Comparison of ENCODE assay signal across 8 mouse cellular contexts in genomic region chr7:101323141-101323594, GRCm38 (mm10). TPM values are rescaled to one million over a fixed set of nuclear protein-coding genes. Genes with fewer than 3 reads are reported as not detected.
DNase-seq lines count a peak whose midpoint lies in the region; ATAC-seq lines count a peak whose summit lies in the region.
"Had no signal": no experiment of that assay in that cellular context is flagged by ENCODE, and none has a peak within 500 bp of the region (broad histone marks: within the 10 kb centered on the region; RNA-seq: fewer than 3 reads in every experiment).

No protein-coding gene starts in this region.

- no peaks in the 10 kb centered on the region for H3K36me3 ChIP-seq in lung, embryonic 16.5 days (ENCODE audit: control insufficient read depth, insufficient read depth, low read length)
- H3K36me3 ChIP-seq in embryonic facial prominence, embryonic 14.5 days (ENCODE audit: control insufficient read depth, insufficient read depth, low read length), result 0 out of 2 replicates have a peak, but pooled peaks cover 4% of the 10 kb centered on the region
- no peaks in the 10 kb centered on the region for H3K36me3 ChIP-seq in kidney, embryonic 16.5 days (ENCODE audit: insufficient read depth, low read length)
- no peaks in the 10 kb centered on the region for H3K36me3 ChIP-seq in stomach, embryonic 14.5 days (ENCODE audit: control insufficient read depth, insufficient read depth, low read length)

- peaks cover 26% of the 10 kb centered on the region for H3K4me1 ChIP-seq in lung, embryonic 16.5 days (replicated peaks; ENCODE audit: control insufficient read depth, insufficient read depth, low read length)
- no peaks in the 10 kb centered on the region for H3K4me1 ChIP-seq in embryonic facial prominence, embryonic 14.5 days (ENCODE audit: control insufficient read depth, insufficient read depth, low read length)
- peaks cover 39% of the 10 kb centered on the region for H3K4me1 ChIP-seq in kidney, embryonic 16.5 days (ENCODE audit: insufficient read depth, low read length)
- peaks cover 10% of the 10 kb centered on the region; the same call in 1 of the 2 replicates for H3K4me1 ChIP-seq in stomach, embryonic 14.5 days (ENCODE audit: control insufficient read depth, insufficient read depth, low read length)

- H3K27me3 ChIP-seq in lung, embryonic 16.5 days (ENCODE audit: control insufficient read depth, insufficient read depth, low read depth, low read length), result no peaks in the 10 kb centered on the region; the same call in 1 of the 2 replicates
- peaks cover 11% of the 10 kb centered on the region; the same call in 1 of the 2 replicates for H3K27me3 ChIP-seq in embryonic facial prominence, embryonic 14.5 days (replicated peaks; ENCODE audit: control insufficient read depth, insufficient read depth, low read length)
- H3K27me3 ChIP-seq in kidney, embryonic 16.5 days (ENCODE audit: insufficient read depth, low read length), result no peaks in the 10 kb centered on the region
- H3K27me3 ChIP-seq in stomach, embryonic 14.5 days (ENCODE audit: control insufficient read depth, insufficient read depth, low read length), result no peaks in the 10 kb centered on the region

- peak; percentile 26; the same call in 1 of the 2 replicates for ATAC-seq in lung, embryonic 16.5 days (ENCODE audit: low read depth)
- ATAC-seq in embryonic facial prominence, embryonic 14.5 days (ENCODE audit: low read depth), result no peak
- peak; percentile 20; the same call in 1 of the 2 replicates for ATAC-seq in kidney, embryonic 16.5 days (ENCODE audit: low FRiP score, low TSS enrichment)
- peak; percentile 85 for ATAC-seq in stomach, embryonic 14.5 days (ENCODE audit: insufficient number of reproducible peaks, insufficient read depth, low FRiP score, low read depth)

- peak overlapping the region; percentile 69 for H3K4me3 ChIP-seq in lung, embryonic 16.5 days (ENCODE audit: low read length)
- no peak overlapping the region for H3K4me3 ChIP-seq in embryonic facial prominence, embryonic 14.5 days (ENCODE audit: low read depth, low read length)
- H3K4me3 ChIP-seq in kidney, embryonic 16.5 days (ENCODE audit: low read length), result peak overlapping the region; percentile 63
- peak overlapping the region; percentile 74 for H3K4me3 ChIP-seq in stomach, embryonic 14.5 days (ENCODE audit: low read depth, low read length)

- DNase-seq in lung, postnatal 4 days, result no peak
- DNase-seq in embryonic facial prominence, embryonic 14.5 days (ENCODE audit: low spot score), result no peak
- DNase-seq in adrenal gland, adult 18-20 months (ENCODE audit: low spot score in 2 of 2), result no peak
- no peak for DNase-seq in adipocyte (ENCODE audit: low spot score)

- WGBS in lung, embryonic 16.5 days, result 63% methylated on average over 4 of the region's 4 CpGs
- WGBS in embryonic facial prominence, embryonic 14.5 days, result 67% methylated on average over 4 of the region's 4 CpGs
- WGBS in kidney, embryonic 16.5 days, result 40% methylated on average over 4 of the region's 4 CpGs
- 61% methylated on average over 4 of the region's 4 CpGs for WGBS in stomach, embryonic 14.5 days

- H3K27ac ChIP-seq in lung, embryonic 16.5 days (ENCODE audit: low read length), result no peak overlapping the region
- no peak overlapping the region for H3K27ac ChIP-seq in embryonic facial prominence, embryonic 14.5 days (replicated peaks; ENCODE audit: low read depth, low read length)
- H3K27ac ChIP-seq in kidney, embryonic 16.5 days (ENCODE audit: low read length), result 0 out of 2 replicates have a peak overlapping the region, but pooled peaks have one; percentile 1
- H3K27ac ChIP-seq in stomach, embryonic 14.5 days (ENCODE audit: low read length), result peak overlapping the region; percentile 72; the same call in 1 of the 2 replicates
- H3K27ac ChIP-seq: macrophage had no signal

- peak overlapping the region; percentile 83 for H3K4me2 ChIP-seq in lung, embryonic 16.5 days (ENCODE audit: low read depth, low read length)
- peak overlapping the region; percentile 96; the same call in 1 of the 2 replicates for H3K4me2 ChIP-seq in embryonic facial prominence, embryonic 14.5 days (ENCODE audit: low read depth, low read length)
- H3K4me2 ChIP-seq in kidney, embryonic 16.5 days (replicated peaks; ENCODE audit: low read depth, low read length), result peak overlapping the region; percentile 95
- H3K4me2 ChIP-seq in stomach, embryonic 14.5 days (replicated peaks; ENCODE audit: low read depth, low read length), result peak overlapping the region; percentile 95

- no peaks in the 10 kb centered on the region for H3K9me3 ChIP-seq in lung, embryonic 16.5 days (ENCODE audit: control insufficient read depth, low read length)
- no peaks in the 10 kb centered on the region for H3K9me3 ChIP-seq in embryonic facial prominence, embryonic 14.5 days (ENCODE audit: control insufficient read depth, low read length)
- no peaks in the 10 kb centered on the region for H3K9me3 ChIP-seq in kidney, embryonic 16.5 days (ENCODE audit: low read length)
- no peaks in the 10 kb centered on the region for H3K9me3 ChIP-seq in stomach, embryonic 14.5 days (ENCODE audit: control insufficient read depth, low read depth, low read length)

- H3K9ac ChIP-seq in lung, embryonic 16.5 days (ENCODE audit: low read length), result peak overlapping the region; percentile 30
- no peak overlapping the region for H3K9ac ChIP-seq in embryonic facial prominence, embryonic 14.5 days (ENCODE audit: low read depth, low read length)
- H3K9ac ChIP-seq in kidney, embryonic 16.5 days (replicated peaks; ENCODE audit: low read length), result no peak overlapping the region; the same call in 1 of the 2 replicates
- no peak overlapping the region; the same call in 1 of the 2 replicates for H3K9ac ChIP-seq in stomach, embryonic 14.5 days (replicated peaks; ENCODE audit: low read depth, low read length)

RNA-seq across cellular contexts. Expression of gene Stard10, which starts 6.3 kb away (rescaled TPM):
- 43.0 and 46.5 TPM in 2 replicates for polyA plus RNA-seq in lung, embryonic 16.5 days (2015; fragmentation: Nextera tagmentation; extraction: Ambion mirVana)
- 21.2 and 21.5 TPM in 2 replicates for polyA plus RNA-seq in embryonic facial prominence, embryonic 14.5 days (2014; fragmentation: Nextera tagmentation; extraction: Ambion mirVana)
- 57.7 and 66.8 TPM in 2 replicates for polyA plus RNA-seq in kidney, embryonic 16.5 days (2015; fragmentation: Nextera tagmentation; extraction: Ambion mirVana)
- polyA plus RNA-seq in stomach, embryonic 14.5 days (2014; fragmentation: Nextera tagmentation; extraction: Ambion mirVana), result 123 and 128 TPM in 2 replicates
- total RNA-seq in adrenal gland, adult 18-20 months (2021), result 10 to 100 TPM; 38.1 to 90.0 TPM

RNA-seq across cellular contexts. Expression of gene Atg16l2, which starts 21.1 kb away (rescaled TPM):
- polyA plus RNA-seq in lung, embryonic 16.5 days (2015; fragmentation: Nextera tagmentation; extraction: Ambion mirVana), result 19.6 and 22.6 TPM in 2 replicates
- polyA plus RNA-seq in embryonic facial prominence, embryonic 14.5 days (2014; fragmentation: Nextera tagmentation; extraction: Ambion mirVana), result 9.7 and 10.5 TPM in 2 replicates
- 23.7 TPM in 2 replicates for polyA plus RNA-seq in kidney, embryonic 16.5 days (2015; fragmentation: Nextera tagmentation; extraction: Ambion mirVana)
- polyA plus RNA-seq in stomach, embryonic 14.5 days (2014; fragmentation: Nextera tagmentation; extraction: Ambion mirVana), result 12.0 and 16.2 TPM in 2 replicates
- total RNA-seq in adrenal gland, adult 18-20 months (2021), result 10 to 100 TPM; 26.7 to 30.9 TPM

RNA-seq across cellular contexts. Expression of gene Arap1, which starts 24.7 kb away (rescaled TPM):
- polyA plus RNA-seq in lung, embryonic 16.5 days (2015; fragmentation: Nextera tagmentation; extraction: Ambion mirVana), result 115 and 118 TPM in 2 replicates
- polyA plus RNA-seq in embryonic facial prominence, embryonic 14.5 days (2014; fragmentation: Nextera tagmentation; extraction: Ambion mirVana), result 75.5 and 82.3 TPM in 2 replicates
- polyA plus RNA-seq in kidney, embryonic 16.5 days (2015; fragmentation: Nextera tagmentation; extraction: Ambion mirVana), result 106 and 112 TPM in 2 replicates
- 119 and 131 TPM in 2 replicates for polyA plus RNA-seq in stomach, embryonic 14.5 days (2014; fragmentation: Nextera tagmentation; extraction: Ambion mirVana)
- total RNA-seq in adrenal gland, adult 18-20 months (2021), result 10 to 100 TPM; 24.9 to 39.1 TPM

Comparison
In these comparisons a context has a peak if more than half of its experiments do, and no peak if none do; other contexts are left out.
1. H3K27ac ChIP-seq: peak in kidney, embryonic 16.5 days (single experiment) and stomach, embryonic 14.5 days (single experiment); none in lung, embryonic 16.5 days (single experiment) and embryonic facial prominence, embryonic 14.5 days (single experiment).
2. Peak in every context shown above with its lines, with median percentiles within 50 percentile points of each other: H3K4me2 ChIP-seq.